Mouse (Mus musculus) forebrain, embryonic 15.5 days (tissue): ENCODE data around the gene Exog. TPM values are rescaled to one million over a fixed set of nuclear protein-coding genes. Genes with fewer than 3 reads are reported as not detected.

Experiments
- polyA plus RNA-seq: library from polyadenylated mRNA; unstranded; fragments of >200 nt; fragmentation: Nextera tagmentation; extraction: Ambion mirVana; gene quantifications from 2 replicates; pipeline ENCODE4 v1.2.1, GENCODE M21; 2015

Gene Exog
- polyA plus RNA-seq, 1 experiment from 2014 or later = 59.7 TPM

Other genes with a start within 250 kb of the Exog start
- gene Slc22a13, start 235.8 kb upstream of the Exog start, polyA plus RNA-seq = 0.11 TPM in 1 of 2 replicates, not detected in the other
- gene Oxsr1, start 122.5 kb upstream of the Exog start, polyA plus RNA-seq = 13.8 and 14.1 TPM in 2 replicates
- gene Acaa1a, start 105.3 kb upstream of the Exog start, polyA plus RNA-seq = 105 and 111 TPM in 2 replicates
- 4.7 and 4.8 TPM in 2 replicates for gene Myd88, start 103.5 kb upstream of the Exog start, polyA plus RNA-seq
- 3.3 and 3.4 TPM in 2 replicates for gene Xylb, start 87.6 kb upstream of the Exog start, polyA plus RNA-seq
- gene Slc22a14, start 79.4 kb upstream of the Exog start, polyA plus RNA-seq = 0.08 TPM in 1 of 2 replicates, not detected in the other
- gene Acvr2b, start 42.8 kb upstream of the Exog start, polyA plus RNA-seq = 53.8 and 55.0 TPM in 2 replicates
- gene Scn5a, start 134.1 kb downstream of the Exog start, polyA plus RNA-seq = 0.79 TPM in 2 replicates